Mouse (Mus musculus) inflammation-experienced regulatory T-cells, adult 6 months (primary cell): ENCODE measurements around the gene Nmnat1. TPM values are rescaled to one million over a fixed set of nuclear protein-coding genes. Genes with fewer than 3 reads are reported as not detected.
"Not testable (repeated sequence)": the region's sequence is repeated elsewhere in the genome, so short reads cannot be mapped to it uniquely, and the experiment has no call there.

ENCODE experiments used
- ATAC-seq: one replicate; pipeline ENCODE4 v1.8.0; 2017
- polyA plus RNA-seq, 3 experiments: library from polyadenylated mRNA; unstranded; fragments of 100-300 nt; shearing (Covaris generic); gene quantifications; one replicate each; pipeline ENCODE4 v1.2.1; 2017

The Nmnat1 gene
- polyA plus RNA-seq, 3 experiments from 2014 or later: 6.2 to 6.9 (median 6.3) TPM

- no peak for ATAC-seq
These were observed 40.5 kb downstream of the Nmnat1 start for GRCm38 (mm10) chr4:149444465-149444864.

GRCm38 (mm10) chr4:149442436-149442835, 42.6 kb downstream of the Nmnat1 start:
- ATAC-seq: no peak

DNA sequence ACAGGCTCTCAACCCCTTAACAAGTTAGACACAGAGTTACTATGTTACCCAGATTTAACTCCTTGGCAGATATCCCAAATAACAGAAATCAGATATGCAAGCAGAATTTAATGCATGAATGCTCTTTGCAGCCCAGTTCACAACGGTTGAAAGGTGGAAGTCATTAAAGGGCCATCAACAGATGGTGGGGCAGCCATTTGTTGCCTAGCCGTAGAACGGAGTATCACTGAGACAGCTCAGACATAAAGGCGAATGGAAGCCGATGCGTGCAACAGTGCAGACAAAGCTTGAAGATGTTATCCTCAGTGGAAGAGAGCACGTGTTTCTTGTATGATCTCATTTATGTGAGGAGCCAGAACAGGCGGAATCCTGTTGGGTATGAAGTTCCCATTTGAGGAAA, 44.4 kb downstream of the Nmnat1 start:
- no peak for ATAC-seq

GRCm38 (mm10) chr4:149431887-149432286, 53.1 kb downstream of the Nmnat1 start:
- ATAC-seq: not testable (repeated sequence)

- no peak for ATAC-seq
These were observed 55.4 kb downstream of the Nmnat1 start for GRCm38 (mm10) chr4:149429592-149429991.

- peak; percentile 85 for ATAC-seq
These were observed 58.4 kb downstream of the Nmnat1 start, which contains the start of gene Ube4b for GRCm38 (mm10) chr4:149426325-149427199. Ube4b (minus strand) TSS chr4:149426749.

GRCm38 (mm10) chr4:149425801-149426292, 59.2 kb downstream of the Nmnat1 start:
- ATAC-seq: peak; percentile 16

GRCm38 (mm10) chr4:149424755-149425154, 60.2 kb downstream of the Nmnat1 start:
- no peak for ATAC-seq

- ATAC-seq: no peak
These were observed 67.1 kb downstream of the Nmnat1 start for GRCm38 (mm10) chr4:149417854-149418365.

Other genes with a start within 250 kb of the Nmnat1 start
- 10 to 100 TPM in 2 of 3 experiments, 1 to 10 TPM in 1; 7.9 to 19.7 (median 16.6) TPM for gene Kif1b, start 177.5 kb downstream of the Nmnat1 start, polyA plus RNA-seq
- 10 to 100 TPM in 2 of 3 experiments, 1 to 10 TPM in 1; 9.1 to 18.5 (median 14.7) TPM for gene Ube4b, start 58.5 kb downstream of the Nmnat1 start, polyA plus RNA-seq
- gene Rbp7, start 30.2 kb downstream of the Nmnat1 start, polyA plus RNA-seq: not detected
- under 1 TPM in 1 of 3 experiments, not detected in 2; 0.63 TPM for gene Tmem274, start 7.8 kb downstream of the Nmnat1 start, polyA plus RNA-seq
- 10 to 100 TPM; 26.0 to 43.4 (median 28.2) TPM for gene Lzic, start within 50 bp of the Nmnat1 start, polyA plus RNA-seq
- 1 to 10 TPM in 2 of 3 experiments, under 1 TPM in 1; 0.59 to 1.4 (median 1.4) TPM for gene Ctnnbip1, start 33.0 kb upstream of the Nmnat1 start, polyA plus RNA-seq
- 1 to 10 TPM; 5.4 to 7.5 (median 6.3) TPM for gene Clstn1, start 101.3 kb upstream of the Nmnat1 start, polyA plus RNA-seq
- gene Pik3cd, start 217.4 kb upstream of the Nmnat1 start, polyA plus RNA-seq: 100 to 1,000 TPM; 108 to 124 (median 115) TPM